Mouse (Mus musculus): Measurements from ENCODE around the gene Chd9.

The Chd9 gene

GRCm38 (mm10) chr8:91082428-91082827 is 254.3 kb downstream of the Chd9 start:
- no peak for DNase-seq (ENCODE audit: low spot score in 2 of 2)

- DNase-seq (ENCODE audit: low spot score in 2 of 2) = no peak
Observed at GRCm38 (mm10) chr8:91088452-91088851, 260.3 kb downstream of the Chd9 start.

GRCm38 (mm10) chr8:91089601-91090000 is 261.4 kb downstream of the Chd9 start:
- DNase-seq (ENCODE audit: low spot score in 2 of 2) = no peak

GRCm38 (mm10) chr8:91094135-91094534 is 266.0 kb downstream of the Chd9 start:
- DNase-seq (ENCODE audit: low spot score in 2 of 2) = no peak

- no peak for DNase-seq (ENCODE audit: low spot score in 2 of 2)
Observed at GRCm38 (mm10) chr8:91098106-91098505, 270.0 kb downstream of the Chd9 start.
